Mouse (Mus musculus) stomach, postnatal 0 days (tissue): Measurements from ENCODE around the gene Immp2l. TPM values are rescaled to one million over a fixed set of nuclear protein-coding genes. Genes with fewer than 3 reads are reported as not detected.
"Not testable (repeated sequence)": the region's sequence is repeated elsewhere in the genome, so short reads cannot be mapped to it uniquely, and the experiment has no call there.

Experiments used
- ATAC-seq: fragments of 200-750 bp; cut with Nextera tagmentation; 2 replicates; pipeline ENCODE4 v1.8.0; 2017; ENCODE audit not compliant: low FRiP score, low TSS enrichment
- DNase-seq: peaks from one replicate; pipeline ENCODE4 v3.0.0-alpha.2; 2016; ENCODE audit warnings: low spot score
- H3K27ac ChIP-seq: fragments of 300-500 bp; sonication (generic); replicated peaks from 2 replicates; pipeline ENCODE4 v1.5.1; 2014; ENCODE audit warnings: mild to moderate bottlenecking, control low read depth
- H3K27me3 ChIP-seq: fragments of 300-500 bp; sonication (generic); 2 replicates; pipeline ENCODE4 v1.6.1; 2014; ENCODE audit warnings: low read length; ENCODE audit not compliant: control insufficient read depth, insufficient read depth
- H3K36me3 ChIP-seq: fragments of 300-500 bp; sonication (generic); 2 replicates; pipeline ENCODE4 v1.6.1; 2014; ENCODE audit warnings: low read length, mixed read lengths; ENCODE audit not compliant: control insufficient read depth, insufficient read depth
- H3K4me1 ChIP-seq: fragments of 300-500 bp; sonication (generic); replicated peaks from 2 replicates; pipeline ENCODE4 v1.6.1; 2014; ENCODE audit warnings: antibody characterized with exemption; ENCODE audit not compliant: control insufficient read depth, insufficient read depth
- H3K4me2 ChIP-seq: fragments of 300-500 bp; sonication (generic); replicated peaks from 2 replicates; pipeline ENCODE4 v1.6.1; 2014; ENCODE audit warnings: low read depth, mild to moderate bottlenecking, control low read depth, moderate library complexity
- H3K4me3 ChIP-seq: fragments of 300-500 bp; sonication (generic); 2 replicates; pipeline ENCODE4 v1.5.1; 2014; ENCODE audit warnings: low read depth, low read length, control low read depth
- H3K9ac ChIP-seq: fragments of 300-500 bp; sonication (generic); 2 replicates; pipeline ENCODE4 v1.6.1; 2014; ENCODE audit warnings: mild to moderate bottlenecking, low read length, control low read depth, mixed read lengths
- H3K9me3 ChIP-seq: fragments of 300-500 bp; sonication (generic); 2 replicates; pipeline ENCODE4 v1.6.1; 2016; ENCODE audit warnings: low read length; ENCODE audit not compliant: control insufficient read depth
- CTCF ChIP-seq: IDR thresholded peaks from 2 replicates; pipeline ENCODE4 v1.5.1; 2016; ENCODE audit warnings: antibody characterized with exemption, low read depth, mild to moderate bottlenecking, moderate library complexity
- EP300 ChIP-seq: optimal IDR thresholded peaks from 2 replicates; pipeline ENCODE3; 2016; ENCODE audit warnings: antibody characterized with exemption
- WGBS: fragments of 180-500 bp; shearing (Covaris S2); extraction: QIAGEN DNeasy Blood & Tissue Kit; methylation state at CpG from one replicate; pipeline ENCODE4 v1.1.7; 2014; 5-methylcytosine and 5-hydroxymethylcytosine counted together
- polyA plus RNA-seq: library from polyadenylated mRNA; unstranded; fragments of >200 nt; fragmentation: Nextera tagmentation; extraction: Ambion mirVana; gene quantifications from 2 replicates; pipeline ENCODE4 v1.2.1, GENCODE M21; 2015

Gene Immp2l
- polyA plus RNA-seq, 1 experiment from 2014 or later = 15.0 TPM

- 88% methylated on average over 2 of the region's 2 CpGs for WGBS
- no peaks in the 10 kb centered on the region for H3K9me3 ChIP-seq
- H3K27me3 ChIP-seq = no peaks in the 10 kb centered on the region
- no peak for DNase-seq
- no peak overlapping the region for H3K9ac ChIP-seq
- H3K4me1 ChIP-seq = no peaks in the 10 kb centered on the region
- H3K4me2 ChIP-seq = no peak overlapping the region
- no peak overlapping the region for H3K27ac ChIP-seq
- no peak for ATAC-seq
- no peaks in the 10 kb centered on the region for H3K36me3 ChIP-seq
- TF ChIP-seq CTCF (no peak), EP300 (no peak)
- H3K4me3 ChIP-seq = no peak overlapping the region
Observed at GRCm38 (mm10) chr12:41834646-41835045, 810.8 kb downstream of the Immp2l start.

GRCm38 (mm10) chr12:41838334-41838847, 814.5 kb downstream of the Immp2l start:
- H3K4me2 ChIP-seq = no peak overlapping the region
- no peak overlapping the region for H3K4me3 ChIP-seq
- no peak for ATAC-seq
- DNase-seq = no peak
- H3K9me3 ChIP-seq = no peaks in the 10 kb centered on the region
- no peak overlapping the region for H3K9ac ChIP-seq
- no peak overlapping the region for H3K27ac ChIP-seq
- 56% methylated on average over 6 of the region's 6 CpGs for WGBS
- no peaks in the 10 kb centered on the region for H3K36me3 ChIP-seq
- H3K27me3 ChIP-seq = no peaks in the 10 kb centered on the region
- TF ChIP-seq CTCF (no peak), EP300 (no peak)
- H3K4me1 ChIP-seq = no peaks in the 10 kb centered on the region

GRCm38 (mm10) chr12:41839241-41839640, 815.4 kb downstream of the Immp2l start:
- no peak overlapping the region for H3K4me3 ChIP-seq
- no peak for ATAC-seq
- H3K4me1 ChIP-seq = no peaks in the 10 kb centered on the region
- H3K9me3 ChIP-seq = no peaks in the 10 kb centered on the region
- WGBS = 90% methylated on average over 2 of the region's 2 CpGs
- no peak overlapping the region for H3K27ac ChIP-seq
- H3K36me3 ChIP-seq = no peaks in the 10 kb centered on the region
- TF ChIP-seq EP300 (no peak), CTCF (no peak)
- H3K9ac ChIP-seq = no peak overlapping the region
- no peak for DNase-seq
- H3K4me2 ChIP-seq = no peak overlapping the region
- H3K27me3 ChIP-seq = no peaks in the 10 kb centered on the region

GRCm38 (mm10) chr12:41842694-41843329, 818.9 kb downstream of the Immp2l start:
- no peak for ATAC-seq
- no peak for DNase-seq
- 34% methylated on average over 6 of the region's 6 CpGs for WGBS
- Histone ChIP-seq H3K4me1 (no peaks in the 10 kb centered on the region), H3K4me3 (no peak overlapping the region), H3K9ac (no peak overlapping the region), H3K4me2 (no peak overlapping the region), H3K27me3 (no peaks in the 10 kb centered on the region), H3K27ac (no peak overlapping the region), H3K9me3 (no peaks in the 10 kb centered on the region), H3K36me3 (no peaks in the 10 kb centered on the region)
- no peak for TF ChIP-seq EP300

- no peak overlapping the region for H3K9ac ChIP-seq
- ATAC-seq (no peak), DNase-seq (no peak)
- no peak for TF ChIP-seq CTCF
- TF ChIP-seq EP300 = no peak
- H3K27ac ChIP-seq = no peak overlapping the region
- H3K36me3 ChIP-seq = no peaks in the 10 kb centered on the region
- WGBS = 79% methylated on average over 7 of the region's 7 CpGs
- no peak overlapping the region for H3K4me2 ChIP-seq
- H3K9me3 ChIP-seq = no peaks in the 10 kb centered on the region
- no peak overlapping the region for H3K4me3 ChIP-seq
- H3K27me3 ChIP-seq = no peaks in the 10 kb centered on the region
- H3K4me1 ChIP-seq = no peaks in the 10 kb centered on the region
Observed at GRCm38 (mm10) chr12:41851896-41852470, 828.1 kb downstream of the Immp2l start.

- H3K4me2 ChIP-seq, H3K4me1 ChIP-seq, ATAC-seq, H3K4me3 ChIP-seq, DNase-seq, H3K27me3 ChIP-seq, H3K36me3 ChIP-seq, H3K9ac ChIP-seq, H3K27ac ChIP-seq, H3K9me3 ChIP-seq: not testable (repeated sequence)
- WGBS = 55% methylated on average over 5 of the region's 5 CpGs
Observed at GRCm38 (mm10) chr12:41859652-41860051, 835.8 kb downstream of the Immp2l start.
